Mouse (Mus musculus) CH12.LX (cell line): ENCODE measurements around the gene F9.

Experiments used
- CTCF ChIP-seq, 2 experiments: IDR thresholded peaks in 1 of 2; conservative IDR thresholded peaks in 1 of 2; 2 replicates each; pipeline ENCODE4 v1.5.1; 2011 to 2012; ENCODE audit warnings: low read depth in 2 of 2, low read length in 2 of 2, improper control_type of control experiment in 1 of 2, inconsistent platforms in 1 of 2, mild to moderate bottlenecking in 1 of 2, moderate library complexity in 1 of 2
- IRF4 ChIP-seq: IDR thresholded peaks from 2 replicates; pipeline ENCODE4 v1.6.1; 2014; ENCODE audit warnings: low read depth, mild to moderate bottlenecking, inconsistent platforms, low read length, improper control_type of control experiment
- JUN ChIP-seq: IDR thresholded peaks from 2 replicates; pipeline ENCODE4 v1.6.1; 2011; ENCODE audit warnings: low read depth, mild to moderate bottlenecking, low read length, improper control_type of control experiment, moderate library complexity; ENCODE audit not compliant: insufficient read depth
- MAX ChIP-seq: IDR thresholded peaks from 2 replicates; pipeline ENCODE4 v1.6.1; 2011; ENCODE audit warnings: low read length, improper control_type of control experiment
- MAZ ChIP-seq: IDR thresholded peaks from 2 replicates; pipeline ENCODE4 v1.6.1; 2012; ENCODE audit warnings: low read depth, mild to moderate bottlenecking, inconsistent platforms, low read length, improper control_type of control experiment, moderate library complexity
- POLR2A ChIP-seq: IDR thresholded peaks from 2 replicates; pipeline ENCODE4 v1.6.1; 2011; ENCODE audit warnings: low read depth, mild to moderate bottlenecking, improper control_type of control experiment, low read length
- RCOR1 ChIP-seq: conservative IDR thresholded peaks from 2 replicates; pipeline ENCODE4 v1.6.1; 2012; ENCODE audit warnings: low read depth, mild to moderate bottlenecking, inconsistent platforms, low read length, improper control_type of control experiment
- USF2 ChIP-seq: conservative IDR thresholded peaks from 2 replicates; pipeline ENCODE4 v1.6.1; 2011; ENCODE audit warnings: low read depth, low read length, improper control_type of control experiment
- ZMIZ1 ChIP-seq: IDR thresholded peaks from 2 replicates; pipeline ENCODE4 v1.6.1; 2012; ENCODE audit warnings: low read depth, mild to moderate bottlenecking, inconsistent platforms, low read length, improper control_type of control experiment

DNA sequence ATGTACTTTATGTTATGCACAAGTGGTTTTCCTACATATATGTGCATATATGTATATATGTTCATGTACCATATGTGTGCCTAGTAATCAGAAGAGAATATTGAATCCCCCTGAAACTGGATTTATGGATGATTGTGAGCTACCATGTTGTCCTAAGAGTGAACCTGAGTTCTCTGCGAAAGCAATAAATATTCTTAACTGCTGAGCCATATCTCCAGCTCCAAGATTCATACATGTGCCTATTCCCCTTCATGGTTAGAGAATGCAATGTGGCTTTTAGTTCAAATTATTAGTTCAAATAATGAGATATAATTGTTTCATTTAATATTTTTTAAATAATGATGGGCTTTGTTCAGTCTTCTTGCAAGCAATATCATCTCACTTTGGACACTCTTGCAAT lies 55.5 kb downstream of the F9 start:
- no peak for TF ChIP-seq MAZ
- TF ChIP-seq POLR2A = no peak
- TF ChIP-seq RCOR1 = no peak
- TF ChIP-seq CTCF (conservative IDR thresholded peaks at IDR 0.05 in 1 of 2, IDR thresholded peaks at IDR 0.05 in 1 of 2; ENCODE audit: low read depth in 2 of 2, low read length in 2 of 2) = no peak
- TF ChIP-seq ZMIZ1 = no peak
- no peak for TF ChIP-seq IRF4
- TF ChIP-seq MAX = no peak
- TF ChIP-seq JUN = no peak
- TF ChIP-seq USF2 = no peak
